Mouse (Mus musculus) neural tube, embryonic 13.5 days (tissue): ENCODE results near the gene Nbeal1. TPM values are rescaled to one million over a fixed set of nuclear protein-coding genes. Genes with fewer than 3 reads are reported as not detected.

ENCODE experiments used
- ATAC-seq: fragments of 200-750 bp; cut with Nextera tagmentation; 2 replicates; pipeline ENCODE4 v1.8.0; 2017; ENCODE audit warnings: low read depth, mild to moderate bottlenecking, moderate TSS enrichment, moderate library complexity
- H3K27ac ChIP-seq: fragments of 300-500 bp; sonication (generic); replicated peaks from 2 replicates; pipeline ENCODE4 v1.5.1; 2015; ENCODE audit warnings: moderate library complexity, mild to moderate bottlenecking, inconsistent platforms
- H3K27me3 ChIP-seq: fragments of 300-500 bp; sonication (generic); 2 replicates; pipeline ENCODE4 v1.6.1; 2015; ENCODE audit warnings: mild to moderate bottlenecking, inconsistent platforms
- H3K36me3 ChIP-seq: fragments of 300-500 bp; sonication (generic); 2 replicates; pipeline ENCODE4 v1.6.1; 2015; ENCODE audit warnings: mild to moderate bottlenecking, inconsistent platforms
- H3K4me1 ChIP-seq: fragments of 300-500 bp; sonication (generic); replicated peaks from 2 replicates; pipeline ENCODE4 v1.6.1; 2015; ENCODE audit warnings: inconsistent platforms
- H3K4me2 ChIP-seq: fragments of 300-500 bp; sonication (generic); 2 replicates; pipeline ENCODE4 v1.6.1; 2015; ENCODE audit warnings: inconsistent platforms, mild to moderate bottlenecking, moderate library complexity
- H3K4me3 ChIP-seq: fragments of 300-500 bp; sonication (generic); 2 replicates; pipeline ENCODE4 v1.5.1; 2015; ENCODE audit warnings: mild to moderate bottlenecking, inconsistent platforms
- H3K9ac ChIP-seq: fragments of 300-500 bp; sonication (generic); 2 replicates; pipeline ENCODE4 v1.6.1; 2015; ENCODE audit warnings: moderate library complexity, mild to moderate bottlenecking, inconsistent platforms
- H3K9me3 ChIP-seq: fragments of 300-500 bp; sonication (generic); 2 replicates; pipeline ENCODE4 v1.6.1; 2016; ENCODE audit warnings: inconsistent platforms
- WGBS: fragments of 180-500 bp; shearing (Covaris S2); methylation state at CpG from one replicate; pipeline ENCODE4 v1.1.7; 2015; 5-methylcytosine and 5-hydroxymethylcytosine counted together
- polyA plus RNA-seq: library from polyadenylated mRNA; unstranded; fragments of >200 nt; fragmentation: Nextera tagmentation; extraction: Ambion mirVana; gene quantifications from 2 replicates; pipeline ENCODE4 v1.2.1, GENCODE M21; 2015

Nbeal1 gene
- polyA plus RNA-seq, 1 experiment from 2014 or later: 7.8 TPM

GRCm38 (mm10) chr1:60196813-60197212 lies 16.4 kb downstream of the Nbeal1 start:
- WGBS: 76% methylated on average over 3 of the region's 3 CpGs
- Histone ChIP-seq H3K36me3 (peaks cover 27% of the 10 kb centered on the region), H3K4me1 (no peaks in the 10 kb centered on the region), H3K27me3 (no peaks in the 10 kb centered on the region), H3K4me2 (no peak overlapping the region), H3K4me3 (no peak overlapping the region), H3K9ac (no peak overlapping the region), H3K9me3 (no peaks in the 10 kb centered on the region), H3K27ac (no peak overlapping the region)
- ATAC-seq: no peak

- Histone ChIP-seq H3K4me1 (no peaks in the 10 kb centered on the region), H3K36me3 (peaks cover 47% of the 10 kb centered on the region), H3K4me2 (no peak overlapping the region), H3K27ac (no peak overlapping the region), H3K9me3 (no peaks in the 10 kb centered on the region), H3K27me3 (no peaks in the 10 kb centered on the region), H3K9ac (no peak overlapping the region), H3K4me3 (no peak overlapping the region)
- 76% methylated on average over 4 of the region's 4 CpGs for WGBS
- ATAC-seq: no peak
These were observed 18.6 kb downstream of the Nbeal1 start for GRCm38 (mm10) chr1:60199006-60199405.

- H3K36me3 ChIP-seq: peaks cover 34% of the 10 kb centered on the region
- H3K4me3 ChIP-seq: no peak overlapping the region
- H3K27me3 ChIP-seq: no peaks in the 10 kb centered on the region
- no peak overlapping the region for H3K9ac ChIP-seq
- H3K9me3 ChIP-seq: no peaks in the 10 kb centered on the region
- no peak overlapping the region for H3K27ac ChIP-seq
- no peaks in the 10 kb centered on the region for H3K4me1 ChIP-seq
- no peak for ATAC-seq
- 93% methylated on average over 4 of the region's 4 CpGs for WGBS
- H3K4me2 ChIP-seq: no peak overlapping the region
These were observed 55.9 kb downstream of the Nbeal1 start for GRCm38 (mm10) chr1:60236261-60236660.

- Histone ChIP-seq H3K4me2 (no peak overlapping the region), H3K27ac (no peak overlapping the region), H3K4me3 (no peak overlapping the region), H3K27me3 (no peaks in the 10 kb centered on the region), H3K4me1 (no peaks in the 10 kb centered on the region), H3K9ac (no peak overlapping the region), H3K9me3 (no peaks in the 10 kb centered on the region), H3K36me3 (peaks cover 35% of the 10 kb centered on the region)
- no peak for ATAC-seq
These were observed 60.0 kb downstream of the Nbeal1 start for GRCm38 (mm10) chr1:60240430-60240829.

DNA sequence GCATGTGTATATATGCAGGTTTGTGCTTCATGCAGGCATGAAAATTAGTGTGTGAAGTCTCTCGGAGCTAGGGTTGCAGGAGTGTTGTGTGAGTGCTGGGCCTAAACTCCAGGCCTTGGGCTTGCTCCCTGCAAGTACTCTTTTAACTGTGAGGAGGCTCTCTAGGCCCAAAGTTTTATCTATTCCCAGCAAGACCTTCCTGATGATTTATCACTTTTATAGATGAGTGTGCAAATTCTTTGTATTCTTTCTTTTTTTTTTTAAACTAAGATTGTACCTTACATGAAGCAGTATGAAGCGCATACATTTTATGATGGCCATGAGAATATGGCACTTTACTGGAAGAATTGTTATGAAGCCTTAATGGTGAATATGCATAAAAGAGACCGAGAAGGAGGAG lies 87.7 kb downstream of the Nbeal1 start:
- Histone ChIP-seq H3K36me3 (peaks cover 45% of the 10 kb centered on the region), H3K4me3 (no peak overlapping the region), H3K4me2 (no peak overlapping the region), H3K27ac (no peak overlapping the region), H3K27me3 (no peaks in the 10 kb centered on the region), H3K4me1 (no peaks in the 10 kb centered on the region), H3K9me3 (no peaks in the 10 kb centered on the region), H3K9ac (no peak overlapping the region)
- ATAC-seq: no peak
- 88% methylated on average over 3 of the region's 3 CpGs for WGBS

DNA sequence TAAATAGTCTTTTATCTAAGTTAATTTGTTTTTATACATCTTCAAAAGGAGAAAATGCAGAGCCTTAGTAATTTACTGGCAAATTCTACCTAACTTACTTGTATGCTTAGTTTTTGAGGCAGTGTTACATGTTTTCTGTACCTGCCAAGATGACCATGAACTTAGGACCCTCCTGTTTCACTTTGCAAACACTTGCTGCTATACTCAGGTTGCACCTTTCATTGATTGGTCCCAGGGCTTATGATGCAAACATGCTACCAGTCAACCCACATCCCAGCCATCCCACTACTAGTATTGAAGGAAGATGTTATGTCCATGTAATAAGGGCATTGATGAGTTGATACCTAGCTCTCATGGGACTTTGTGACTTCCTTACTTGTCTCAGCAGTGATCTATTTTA lies 88.9 kb downstream of the Nbeal1 start:
- H3K36me3 ChIP-seq: peaks cover 33% of the 10 kb centered on the region
- ATAC-seq: no peak

DNA sequence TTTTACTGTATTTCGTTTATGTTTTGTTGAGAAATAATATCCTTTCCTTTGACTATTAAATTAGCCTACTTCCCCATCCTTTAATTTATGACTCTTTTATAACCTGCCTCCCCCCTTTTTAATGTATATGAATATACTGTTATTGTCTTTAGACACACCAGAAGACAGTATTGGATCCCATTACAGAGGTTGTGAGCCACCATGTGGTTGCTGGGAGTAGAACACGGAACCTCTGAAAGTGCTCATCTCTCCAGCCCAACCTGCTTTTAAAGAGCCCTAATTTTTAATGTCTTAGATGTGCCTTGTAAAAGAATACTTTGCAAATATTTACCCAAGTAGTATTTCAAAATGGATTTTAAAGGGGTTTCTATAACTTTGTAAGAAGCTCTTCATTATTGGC lies 92.1 kb downstream of the Nbeal1 start:
- no peaks in the 10 kb centered on the region for H3K4me1 ChIP-seq
- H3K27me3 ChIP-seq: no peaks in the 10 kb centered on the region
- H3K9me3 ChIP-seq: no peaks in the 10 kb centered on the region
- 75% methylated on average over 2 of the region's 2 CpGs for WGBS
- no peak overlapping the region for H3K4me2 ChIP-seq
- no peak overlapping the region for H3K4me3 ChIP-seq
- peaks cover 27% of the 10 kb centered on the region for H3K36me3 ChIP-seq
- H3K27ac ChIP-seq: no peak overlapping the region
- no peak for ATAC-seq
- H3K9ac ChIP-seq: no peak overlapping the region

More for the DNA sequence above, 88.9 kb downstream of the Nbeal1 start:
- no peak overlapping the region for H3K9ac ChIP-seq
- no peaks in the 10 kb centered on the region for H3K9me3 ChIP-seq
- H3K4me2 ChIP-seq: no peak overlapping the region
- H3K4me1 ChIP-seq: no peaks in the 10 kb centered on the region
- no peak overlapping the region for H3K27ac ChIP-seq
- no peaks in the 10 kb centered on the region for H3K27me3 ChIP-seq
- H3K4me3 ChIP-seq: no peak overlapping the region

- Histone ChIP-seq H3K4me3 (no peak overlapping the region), H3K9ac (no peak overlapping the region), H3K4me1 (no peaks in the 10 kb centered on the region), H3K36me3 (peaks cover 64% of the 10 kb centered on the region), H3K27ac (no peak overlapping the region), H3K27me3 (no peaks in the 10 kb centered on the region), H3K9me3 (no peaks in the 10 kb centered on the region), H3K4me2 (no peak overlapping the region)
- 81% methylated on average over 1 of the region's 1 CpGs for WGBS
- no peak for ATAC-seq
These were observed 113.5 kb downstream of the Nbeal1 start for GRCm38 (mm10) chr1:60293921-60294320.

DNA sequence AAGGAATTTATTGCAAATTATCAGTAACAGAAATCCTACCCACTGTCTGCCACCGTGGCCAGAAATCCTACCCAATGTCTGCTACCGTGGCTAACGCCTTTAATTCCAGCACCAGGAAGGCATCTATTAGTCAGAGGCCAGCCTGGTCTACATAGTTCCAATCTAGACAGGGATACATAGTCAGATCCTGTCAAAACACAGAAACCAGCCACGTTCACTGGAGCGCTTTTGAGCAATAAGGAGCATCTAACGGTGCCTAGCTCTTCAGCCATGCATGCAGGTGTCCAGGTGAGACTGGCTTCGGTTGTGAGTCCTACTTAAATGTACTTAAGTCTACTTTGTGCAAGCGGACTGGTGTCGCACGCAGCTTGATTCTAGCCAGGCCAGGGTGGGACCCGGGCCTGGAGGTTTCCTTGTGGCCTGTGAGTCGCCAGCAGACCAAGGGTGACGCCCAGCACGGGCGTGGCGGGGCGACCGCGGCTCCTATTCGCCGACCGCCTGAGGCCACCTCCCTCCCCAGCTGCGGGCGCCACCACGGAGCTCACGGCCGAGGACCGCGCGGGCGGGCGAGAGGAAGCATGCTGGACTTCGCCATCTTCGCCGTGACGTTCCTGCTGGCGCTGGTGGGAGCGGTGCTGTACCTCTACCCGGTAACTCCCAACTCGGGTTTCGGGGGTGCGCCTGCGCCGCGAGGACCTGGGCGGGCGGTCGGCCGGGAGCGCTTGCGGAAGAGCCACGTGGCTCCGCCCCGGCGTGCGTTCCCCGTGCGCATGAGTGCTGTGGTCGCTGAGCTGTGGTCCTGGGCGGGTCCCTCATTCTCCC lies 162.6 kb downstream of the Nbeal1 start, which contains the start of gene Cyp20a1:
Gene Cyp20a1 (plus strand): TSS at position 516 of the 822 bp plus-strand sequence.
- no peaks in the 10 kb centered on the region for H3K27me3 ChIP-seq
- peak within 1 kb of the TSS; percentile 92 for H3K27ac ChIP-seq
- H3K36me3 ChIP-seq: peaks cover 8% of the 10 kb centered on the region
- peak; percentile 97 for ATAC-seq
- H3K4me3 ChIP-seq: peak within 1 kb of the TSS; percentile 70
- 1% methylated on average over 60 of the region's 60 CpGs for WGBS
- H3K4me1 ChIP-seq: peaks cover 18% of the 10 kb centered on the region
- peak within 1 kb of the TSS; percentile 72 for H3K4me2 ChIP-seq
- H3K9ac ChIP-seq: peak within 1 kb of the TSS; percentile 80
- no peaks in the 10 kb centered on the region for H3K9me3 ChIP-seq

DNA sequence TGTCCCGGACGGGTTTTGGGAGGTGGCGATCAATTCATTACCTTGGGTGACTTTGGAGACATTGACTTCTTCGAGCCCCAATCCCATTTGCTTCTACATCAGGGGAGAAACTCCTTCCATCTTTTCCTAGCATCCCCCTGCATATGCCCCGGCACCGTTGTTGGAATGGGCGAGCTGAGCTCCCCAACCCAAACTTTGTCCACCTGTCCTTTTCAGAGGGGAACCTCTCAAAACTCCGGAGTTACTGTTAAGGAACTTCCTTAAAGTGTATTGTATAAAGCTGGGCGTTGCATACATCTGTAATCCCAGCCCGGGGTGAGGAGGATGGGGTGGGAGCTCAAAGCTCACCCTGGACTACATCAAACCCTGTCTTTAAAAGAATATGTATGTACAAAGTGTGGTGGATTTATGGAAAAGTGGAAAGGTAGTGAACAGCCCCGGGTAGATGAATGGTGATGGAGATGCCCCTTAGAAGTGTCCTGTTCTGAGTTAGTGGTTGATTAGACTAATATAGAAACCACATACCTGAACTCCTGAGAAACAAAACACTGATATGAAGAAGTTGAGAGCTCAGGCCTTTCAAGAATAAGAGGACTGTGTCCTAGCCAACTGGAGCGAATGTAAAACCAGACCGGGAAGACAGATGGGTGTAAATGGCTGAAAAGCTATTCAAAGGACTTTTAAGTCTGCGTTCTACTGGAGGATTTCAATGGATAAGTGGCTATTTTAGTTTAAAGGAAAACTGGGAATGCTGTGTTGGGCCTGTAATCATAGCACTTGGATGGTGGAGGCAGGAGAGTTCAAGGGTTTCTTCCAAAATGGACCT lies 163.4 kb downstream of the Nbeal1 start:
- Histone ChIP-seq H3K4me2 (peak overlapping the region; percentile 72), H3K27ac (peak overlapping the region; percentile 92), H3K4me1 (peaks cover 18% of the 10 kb centered on the region), H3K9me3 (no peaks in the 10 kb centered on the region), H3K27me3 (no peaks in the 10 kb centered on the region), H3K36me3 (peaks cover 4% of the 10 kb centered on the region), H3K4me3 (peak overlapping the region; percentile 70), H3K9ac (peak overlapping the region; percentile 80)
- ATAC-seq: peak; percentile 44
- 8% methylated on average over 14 of the region's 14 CpGs for WGBS

- ATAC-seq: no peak
- H3K9me3 ChIP-seq: peaks cover 4% of the 10 kb centered on the region
- 89% methylated on average over 6 of the region's 6 CpGs for WGBS
These were observed 164.3 kb downstream of the Nbeal1 start for GRCm38 (mm10) chr1:60344670-60345069.

DNA sequence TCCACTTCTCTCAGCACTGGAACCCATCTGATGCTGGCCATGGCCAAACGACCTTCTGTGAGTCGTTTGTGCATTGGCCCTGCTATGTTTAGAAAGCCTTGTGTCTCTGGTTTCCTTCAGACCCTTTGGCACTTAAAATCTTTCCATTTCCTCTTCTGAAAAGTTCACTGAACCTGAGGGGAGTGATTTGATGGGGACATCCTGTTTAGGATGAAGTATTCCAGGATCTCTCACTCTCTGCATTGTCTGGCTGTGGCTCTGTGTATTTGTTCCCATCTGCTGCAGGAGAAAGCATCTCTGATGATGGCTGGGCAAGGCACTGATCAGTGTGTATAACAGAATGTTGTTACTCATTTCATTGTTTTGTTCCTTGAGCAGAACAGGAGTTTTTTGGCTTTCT lies 165.3 kb downstream of the Nbeal1 start:
- H3K27me3 ChIP-seq: no peaks in the 10 kb centered on the region
- no peak overlapping the region for H3K4me3 ChIP-seq
- no peak overlapping the region for H3K4me2 ChIP-seq
- H3K9me3 ChIP-seq: peaks cover 14% of the 10 kb centered on the region
- 85% methylated on average over 2 of the region's 2 CpGs for WGBS
- peaks cover 18% of the 10 kb centered on the region for H3K4me1 ChIP-seq
- no peak overlapping the region for H3K27ac ChIP-seq
- H3K9ac ChIP-seq: no peak overlapping the region
- H3K36me3 ChIP-seq: no peaks in the 10 kb centered on the region
- no peak for ATAC-seq

More at GRCm38 (mm10) chr1:60344670-60345069, 164.3 kb downstream of the Nbeal1 start:
- Histone ChIP-seq H3K27ac (no peak overlapping the region), H3K9ac (no peak overlapping the region), H3K4me2 (peak overlapping the region; percentile 72; the same call in 1 of the 2 replicates), H3K27me3 (no peaks in the 10 kb centered on the region), H3K4me3 (no peak overlapping the region), H3K4me1 (peaks cover 18% of the 10 kb centered on the region), H3K36me3 (no peaks in the 10 kb centered on the region)
